Mouse (Mus musculus): ENCODE results near the gene Tmcc2.

The Tmcc2 gene

GRCm38 (mm10) chr1:132390691-132391579 lies at the start of gene Tmcc2:
TSS of gene Tmcc2 (minus strand) at chr1:132391281.
- peak; percentile 42 to 53 for DNase-seq

- DNase-seq: no peak
These were observed 46.3 kb upstream of the Tmcc2 start for GRCm38 (mm10) chr1:132437389-132437788.

- no peak for DNase-seq
These were observed 45.9 kb upstream of the Tmcc2 start for GRCm38 (mm10) chr1:132436960-132437359.

GRCm38 (mm10) chr1:132436320-132436958 lies 45.4 kb upstream of the Tmcc2 start:
- no peak for DNase-seq

GRCm38 (mm10) chr1:132434032-132434431 lies 43.0 kb upstream of the Tmcc2 start:
- DNase-seq: no peak

- peak in 1 of 2 experiments; percentile 39 for DNase-seq
These were observed 42.3 kb upstream of the Tmcc2 start for GRCm38 (mm10) chr1:132433349-132433748.

- peak; percentile 16 to 61 for DNase-seq
These were observed 40.6 kb upstream of the Tmcc2 start for GRCm38 (mm10) chr1:132431716-132432115.

- DNase-seq: no peak
These were observed 39.7 kb upstream of the Tmcc2 start for GRCm38 (mm10) chr1:132430818-132431217.

- DNase-seq: no peak
These were observed 34.5 kb upstream of the Tmcc2 start for GRCm38 (mm10) chr1:132425600-132425999.

- no peak for DNase-seq
These were observed 32.0 kb upstream of the Tmcc2 start for GRCm38 (mm10) chr1:132422912-132423696.

- no peak for DNase-seq
These were observed 29.6 kb upstream of the Tmcc2 start for GRCm38 (mm10) chr1:132420662-132421061.

GRCm38 (mm10) chr1:132420206-132420605 lies 29.1 kb upstream of the Tmcc2 start:
- DNase-seq: no peak

GRCm38 (mm10) chr1:132417319-132418251 lies 26.5 kb upstream of the Tmcc2 start, which contains the start of gene Dstyk:
TSS of gene Dstyk (plus strand) at chr1:132417555.
- DNase-seq: peak; percentile 95 to 97

- no peak for DNase-seq
These were observed 25.8 kb upstream of the Tmcc2 start for GRCm38 (mm10) chr1:132416943-132417290.

- DNase-seq: no peak
These were observed 25.3 kb upstream of the Tmcc2 start for GRCm38 (mm10) chr1:132416244-132416942.

- no peak for DNase-seq
These were observed 19.6 kb upstream of the Tmcc2 start for GRCm38 (mm10) chr1:132410657-132411056.

- DNase-seq: no peak
These were observed 10.8 kb upstream of the Tmcc2 start for GRCm38 (mm10) chr1:132401843-132402242.

GRCm38 (mm10) chr1:132400538-132400937 lies 9.5 kb upstream of the Tmcc2 start:
- DNase-seq: no peak

GRCm38 (mm10) chr1:132396705-132397104 lies 5.6 kb upstream of the Tmcc2 start:
- DNase-seq: no peak

GRCm38 (mm10) chr1:132392872-132393271 lies 1.8 kb upstream of the Tmcc2 start:
- no peak for DNase-seq

- peak; percentile 71 to 87 for DNase-seq
These were observed 520 bp upstream of the Tmcc2 start for GRCm38 (mm10) chr1:132391580-132392022.

Measured in lung, postnatal 4 days (tissue).